Mouse (Mus musculus) embryo, embryonic 10.5 days (tissue): ENCODE measurements around the gene Smug1.

Experiments
- DNase-seq: peaks from one replicate; pipeline ENCODE4 v3.0.0-alpha.2; 2015; ENCODE audit warnings: low spot score

Smug1 gene

DNA sequence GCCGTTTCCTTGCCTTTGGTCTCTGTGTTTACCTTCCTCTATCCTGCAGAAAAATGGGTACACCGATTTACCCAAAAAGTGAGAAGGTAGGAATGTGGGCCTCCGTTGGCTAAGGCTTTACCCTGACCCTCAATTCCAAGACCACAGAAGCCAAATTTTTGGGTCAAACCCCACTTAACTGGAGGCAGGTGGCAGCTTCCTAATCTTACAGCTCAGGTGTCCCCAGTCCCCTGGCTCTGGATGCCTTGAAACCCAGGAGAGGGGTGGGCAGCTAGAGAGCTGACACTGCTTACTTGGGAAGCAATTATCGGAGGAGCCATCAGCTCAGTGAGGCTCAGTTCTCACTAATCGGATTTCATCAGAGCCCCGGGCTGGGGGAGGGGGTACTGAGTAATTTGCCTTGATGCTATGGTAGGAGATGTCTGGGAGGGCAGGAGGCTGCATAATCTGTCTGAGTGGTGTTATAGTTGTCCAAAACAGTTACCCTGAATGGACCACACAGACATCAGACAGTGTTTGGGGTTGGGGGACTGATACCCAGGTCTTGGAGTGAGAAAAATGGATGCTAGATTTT, at the start of gene Smug1:
Gene Smug1, minus strand, starts transcription at position 51 of the 574 bp plus-strand sequence.
- no peak for DNase-seq

DNA sequence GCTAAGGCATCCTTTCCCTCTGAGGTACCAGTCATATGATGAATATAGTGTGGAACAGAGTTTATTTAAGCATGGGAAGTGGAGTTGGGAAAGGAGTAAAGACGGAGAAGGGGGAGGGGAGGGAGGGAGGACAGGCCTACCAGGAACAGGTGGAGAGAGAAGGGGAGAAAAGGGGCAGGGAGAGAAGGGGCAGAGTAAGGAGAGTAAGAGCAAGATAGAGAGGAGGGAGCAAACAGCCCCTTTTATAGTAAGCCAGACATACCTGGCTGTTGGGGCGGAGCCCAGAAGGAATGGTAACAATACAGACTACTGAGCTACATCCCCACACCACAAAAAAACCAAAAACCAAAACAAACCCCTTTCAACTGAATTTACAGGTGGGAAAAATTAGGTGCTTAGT, 49.2 kb upstream of the Smug1 start:
- DNase-seq: peak; percentile 30

DNA sequence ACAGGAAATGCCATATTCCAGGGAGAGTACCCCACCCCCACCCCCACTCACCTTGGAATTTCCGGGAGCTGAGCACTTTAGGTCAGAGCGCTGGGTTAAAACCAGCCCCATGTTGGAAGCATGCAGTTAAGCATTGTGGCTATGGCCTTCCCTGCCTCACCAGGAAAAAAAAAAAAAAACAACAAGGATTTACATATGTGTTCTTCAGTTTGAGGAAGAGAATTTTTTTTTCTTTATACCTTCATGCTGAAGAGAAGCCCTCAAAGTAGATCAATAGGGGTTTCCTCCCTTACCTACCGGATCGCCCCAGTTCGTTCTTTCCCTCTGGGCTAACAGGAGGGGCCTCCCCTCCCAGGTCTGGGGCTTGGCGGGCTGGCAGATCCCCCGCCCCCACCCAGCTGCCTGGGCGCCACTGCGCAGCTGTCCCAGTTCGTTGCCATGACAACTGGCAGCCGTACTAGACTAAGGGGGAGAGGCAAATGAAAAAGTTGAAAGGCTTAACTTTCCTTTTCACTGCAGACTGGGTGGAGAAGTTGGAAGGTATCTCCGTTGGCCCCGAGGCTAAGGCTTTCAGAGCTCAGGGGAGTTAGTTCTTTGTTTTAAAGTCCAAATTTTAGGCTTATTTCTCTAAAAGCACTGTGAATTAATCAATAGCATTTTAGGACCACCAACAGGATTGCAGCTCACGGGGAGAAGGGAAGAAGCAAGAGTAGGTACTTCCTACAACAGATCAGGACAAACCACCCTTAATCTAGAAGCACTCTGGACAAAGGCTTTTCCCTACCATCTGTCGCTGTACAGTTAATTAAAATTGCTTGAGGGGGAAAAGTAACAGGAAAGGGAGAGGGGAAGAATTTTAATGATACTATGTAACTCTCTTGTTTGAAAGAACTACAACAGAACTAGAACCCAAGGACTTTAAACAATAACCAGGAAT, 48.3 kb upstream of the Smug1 start:
- DNase-seq: peak; percentile 98

DNA sequence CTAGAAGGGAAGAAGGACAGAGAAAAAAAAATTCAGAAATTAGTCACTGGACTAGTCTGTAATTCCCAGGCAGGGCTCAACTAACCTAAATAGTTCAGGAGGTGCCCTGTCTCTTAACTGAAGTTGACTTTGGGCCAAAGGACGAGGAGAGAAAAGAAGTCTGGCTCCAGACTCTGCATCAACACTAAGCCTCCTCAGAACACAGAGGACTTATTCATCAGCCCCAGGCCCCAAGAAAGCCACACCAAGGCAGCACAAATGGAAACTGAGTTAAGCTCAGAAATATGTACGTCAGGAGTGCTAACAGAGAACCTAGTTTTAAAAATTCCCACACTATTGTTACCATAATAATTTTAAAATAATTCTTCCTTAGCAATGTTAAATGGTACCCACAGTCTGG, 47.3 kb upstream of the Smug1 start:
- DNase-seq: peak; percentile 51

DNA sequence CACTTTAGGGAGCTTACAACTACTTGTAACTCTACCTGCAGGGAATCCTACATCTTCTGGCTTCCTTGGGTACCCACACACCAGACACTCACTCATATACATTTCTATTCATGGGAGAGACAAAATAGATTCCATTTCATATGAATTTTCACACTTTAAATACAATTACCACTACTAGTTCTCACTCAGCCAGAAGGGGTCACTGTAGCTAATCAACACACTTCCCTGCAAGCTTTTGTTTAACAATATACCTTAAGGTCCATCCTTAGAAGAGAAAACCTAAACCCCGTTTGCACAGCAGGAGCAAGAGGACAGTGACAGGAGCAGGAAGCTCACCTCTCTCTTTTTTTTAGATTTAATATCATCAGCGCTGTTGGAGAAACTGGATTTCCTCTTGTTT, 38.3 kb upstream of the Smug1 start:
- no peak for DNase-seq

DNA sequence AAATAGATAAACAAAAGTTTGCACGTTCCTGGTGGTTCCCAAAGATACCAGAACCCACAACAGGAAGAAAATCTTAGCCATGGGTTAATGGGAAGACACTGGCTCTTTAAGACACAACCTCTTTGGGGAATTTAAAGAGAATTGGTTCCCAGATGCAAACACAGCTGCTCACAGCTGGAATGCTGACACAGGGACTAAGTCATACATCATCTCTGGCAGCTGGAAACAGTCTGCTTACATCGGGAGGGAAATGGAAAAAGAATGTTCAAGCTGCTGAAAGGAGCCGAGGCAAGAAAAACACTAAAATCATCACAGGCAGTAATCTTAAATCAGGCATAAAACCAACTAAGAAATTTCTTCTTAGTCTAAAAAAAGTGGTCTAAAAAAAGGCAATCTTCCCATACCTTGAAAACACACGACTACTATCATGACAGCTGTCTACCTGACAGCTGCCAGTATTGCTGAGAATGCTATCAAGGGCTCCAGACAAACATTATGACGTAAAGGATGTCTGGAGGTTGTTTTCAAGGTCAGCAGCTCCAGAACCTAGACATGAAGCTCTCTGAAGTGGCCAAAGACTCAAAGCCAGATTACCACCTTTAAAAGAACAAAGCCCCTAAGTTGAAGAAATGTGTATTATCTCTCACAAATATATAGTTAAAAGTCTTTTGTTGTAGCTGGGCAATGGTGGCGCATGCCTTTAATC, 35.3 kb upstream of the Smug1 start:
- peak; percentile 58 for DNase-seq

DNA sequence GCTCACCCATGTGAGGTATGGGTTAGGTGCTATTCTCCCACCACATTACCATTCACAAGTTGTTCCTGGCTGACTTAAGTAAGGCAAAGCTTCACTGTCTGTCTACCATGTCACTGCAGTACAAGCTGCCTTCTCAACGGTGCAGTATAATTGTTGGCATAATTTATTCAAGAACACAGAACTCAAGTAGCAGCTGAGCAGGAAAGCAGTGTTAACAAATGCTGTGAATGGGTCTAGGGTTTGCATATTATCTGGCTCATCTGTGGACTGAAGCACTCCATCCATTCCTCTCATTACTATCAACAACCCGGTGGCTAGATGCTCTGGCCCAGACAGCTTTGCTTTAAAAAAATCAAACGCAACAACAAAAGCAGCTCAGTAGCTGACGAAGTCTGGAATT, 30.9 kb upstream of the Smug1 start:
- no peak for DNase-seq

DNA sequence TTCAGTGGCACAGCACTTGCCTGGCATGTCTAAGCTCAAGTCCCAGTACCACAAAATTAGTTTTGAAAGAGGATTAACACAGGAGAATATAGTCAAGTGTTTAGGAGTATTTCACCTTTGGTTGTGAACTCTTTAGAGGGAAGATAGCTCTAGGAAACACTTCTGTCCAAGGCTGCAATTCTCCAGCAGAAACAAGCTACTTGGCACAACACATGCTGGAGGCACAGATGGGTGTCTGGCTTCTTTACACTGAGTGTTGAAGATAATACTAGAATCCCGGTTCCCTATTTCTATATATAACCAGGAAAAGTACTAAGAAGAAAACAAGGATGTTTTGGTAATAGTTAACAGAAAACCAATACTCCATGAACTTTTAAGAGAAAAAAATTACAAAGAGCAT, 29.9 kb upstream of the Smug1 start:
- no peak for DNase-seq

DNA sequence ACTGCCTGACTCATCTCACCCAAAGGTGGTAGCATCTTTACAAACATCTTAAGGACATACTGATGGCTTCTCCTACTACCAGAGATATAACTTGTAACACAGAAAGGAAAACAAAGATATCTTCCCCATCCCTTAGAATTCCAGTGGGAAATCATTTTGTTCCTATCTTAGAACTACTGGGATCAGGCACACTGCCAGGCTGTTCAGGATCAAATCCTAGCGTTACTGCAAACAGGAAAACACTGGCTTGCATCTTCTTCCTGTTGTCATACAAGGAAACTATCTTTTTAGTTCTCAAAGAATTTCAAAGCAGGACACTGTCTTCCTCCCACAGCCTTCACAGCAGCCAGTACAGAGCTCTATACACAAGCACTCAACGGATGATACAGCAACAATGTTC, 26.7 kb upstream of the Smug1 start:
- no peak for DNase-seq

DNA sequence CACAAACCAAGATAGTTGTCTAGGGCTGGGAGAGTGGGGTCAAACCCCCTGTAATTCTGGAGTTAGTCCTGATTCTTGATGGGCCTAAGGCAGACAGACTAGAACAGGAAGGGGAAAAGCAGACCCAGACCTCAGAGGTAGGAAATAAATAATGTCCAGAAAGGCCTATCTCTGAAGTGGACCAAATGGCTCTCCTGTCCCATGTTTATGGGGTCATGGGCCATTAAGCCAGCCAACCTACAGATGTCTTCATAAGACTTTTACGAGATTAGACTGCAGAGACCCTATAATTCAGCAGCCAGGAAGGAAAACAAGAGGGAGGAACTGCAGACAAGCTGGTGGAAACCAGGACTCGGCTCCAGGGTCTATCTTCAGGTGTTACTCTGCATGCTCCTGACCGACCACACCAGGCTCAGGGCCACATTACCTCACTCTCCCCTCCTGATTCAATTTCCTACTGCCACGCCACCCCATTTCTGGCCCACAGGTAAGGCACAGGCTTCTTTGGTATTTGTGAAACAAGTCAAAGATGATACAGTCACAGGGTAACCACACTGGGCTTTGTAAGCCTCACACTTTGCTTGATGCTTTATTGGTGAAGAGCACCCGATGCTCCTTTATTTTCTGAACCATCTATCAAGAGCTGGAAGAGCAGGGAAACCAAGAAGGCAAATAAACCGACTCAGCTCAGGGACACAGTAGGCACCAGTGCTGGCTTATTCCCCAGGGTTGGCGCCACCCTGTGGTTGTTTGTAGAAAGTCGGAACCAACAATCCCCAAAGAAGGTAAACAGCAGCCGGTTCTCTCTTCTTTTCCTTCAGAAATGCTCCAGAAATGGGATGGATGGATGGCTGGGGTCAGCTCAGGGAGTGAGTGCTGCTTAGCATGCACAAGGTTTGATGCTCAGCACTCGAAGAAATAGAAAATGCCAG, 23.9 kb upstream of the Smug1 start:
- peak; percentile 67 for DNase-seq

DNA sequence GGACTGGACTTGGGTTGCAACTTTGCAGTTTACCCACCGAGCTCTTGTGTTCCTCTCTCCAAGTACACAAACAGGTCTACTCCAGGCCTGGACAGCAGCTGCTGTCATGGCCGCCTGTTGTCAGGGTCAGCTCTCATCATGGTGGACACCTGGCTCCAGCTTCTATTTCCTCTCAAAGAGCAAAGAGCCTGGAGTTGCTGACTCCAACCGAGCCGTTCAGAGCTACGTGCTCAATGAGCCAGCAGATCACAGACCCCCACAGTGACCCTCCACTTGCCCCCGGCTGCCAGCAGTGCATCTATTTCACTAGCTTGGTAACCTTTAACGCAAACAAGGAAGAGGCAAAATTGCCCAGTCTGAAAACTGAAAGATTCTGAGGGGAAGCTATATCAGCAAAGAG, 23.2 kb upstream of the Smug1 start:
- no peak for DNase-seq

DNA sequence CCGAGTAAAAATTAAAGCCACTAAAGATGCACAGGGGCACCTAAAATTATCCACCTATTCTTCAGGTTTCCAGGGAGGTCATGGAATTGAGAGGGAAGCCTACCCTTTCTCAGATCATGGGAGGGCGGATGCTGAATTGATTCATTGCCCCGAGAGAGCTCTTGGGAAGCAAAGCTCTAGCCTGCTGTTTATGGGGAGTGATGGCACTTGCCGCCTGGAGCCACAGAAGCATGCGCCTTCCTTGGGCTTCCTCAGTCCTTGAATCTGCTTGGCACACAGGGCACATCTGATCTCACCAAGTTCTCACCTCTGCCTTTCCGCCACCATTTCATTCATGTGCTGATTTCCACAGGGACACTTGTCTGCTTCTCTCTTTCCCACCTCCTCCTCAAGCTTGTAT, 20.9 kb upstream of the Smug1 start:
- DNase-seq: no peak

DNA sequence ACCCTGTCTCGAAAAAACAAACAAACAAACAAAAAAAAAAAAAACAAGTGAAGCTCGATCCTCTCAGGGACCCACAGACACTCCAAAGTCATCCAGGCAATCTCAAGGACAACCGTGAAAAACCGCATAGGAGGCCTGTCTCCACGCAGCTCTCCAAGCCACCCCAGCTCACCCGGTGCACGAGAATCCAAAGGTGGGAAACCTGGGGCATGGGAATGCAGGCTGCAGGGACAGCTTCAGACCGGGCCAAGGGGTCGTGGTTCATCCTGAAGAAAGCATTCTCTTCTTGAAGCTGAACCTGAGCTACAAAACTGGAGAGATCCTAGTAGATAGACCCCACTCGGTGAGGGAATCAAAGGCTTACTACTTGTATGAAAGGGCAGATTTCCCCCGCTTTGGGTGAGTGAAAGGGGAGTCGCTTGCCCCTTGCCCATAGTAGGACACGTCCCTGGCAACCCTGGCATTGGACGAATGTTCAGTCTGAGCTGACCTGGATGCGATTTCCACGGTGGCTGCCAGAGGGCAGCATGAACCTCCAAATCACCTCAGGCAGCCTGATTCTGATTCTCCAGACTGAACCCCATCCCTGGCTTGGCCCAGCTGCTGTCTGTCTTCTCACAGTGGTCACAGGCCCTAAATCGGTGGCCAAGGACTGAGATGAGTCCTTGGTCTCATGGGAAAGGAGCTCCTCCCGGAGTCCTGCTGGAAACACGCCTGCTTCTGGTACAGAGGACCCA, 18.7 kb upstream of the Smug1 start:
- peak; percentile 72 for DNase-seq

DNA sequence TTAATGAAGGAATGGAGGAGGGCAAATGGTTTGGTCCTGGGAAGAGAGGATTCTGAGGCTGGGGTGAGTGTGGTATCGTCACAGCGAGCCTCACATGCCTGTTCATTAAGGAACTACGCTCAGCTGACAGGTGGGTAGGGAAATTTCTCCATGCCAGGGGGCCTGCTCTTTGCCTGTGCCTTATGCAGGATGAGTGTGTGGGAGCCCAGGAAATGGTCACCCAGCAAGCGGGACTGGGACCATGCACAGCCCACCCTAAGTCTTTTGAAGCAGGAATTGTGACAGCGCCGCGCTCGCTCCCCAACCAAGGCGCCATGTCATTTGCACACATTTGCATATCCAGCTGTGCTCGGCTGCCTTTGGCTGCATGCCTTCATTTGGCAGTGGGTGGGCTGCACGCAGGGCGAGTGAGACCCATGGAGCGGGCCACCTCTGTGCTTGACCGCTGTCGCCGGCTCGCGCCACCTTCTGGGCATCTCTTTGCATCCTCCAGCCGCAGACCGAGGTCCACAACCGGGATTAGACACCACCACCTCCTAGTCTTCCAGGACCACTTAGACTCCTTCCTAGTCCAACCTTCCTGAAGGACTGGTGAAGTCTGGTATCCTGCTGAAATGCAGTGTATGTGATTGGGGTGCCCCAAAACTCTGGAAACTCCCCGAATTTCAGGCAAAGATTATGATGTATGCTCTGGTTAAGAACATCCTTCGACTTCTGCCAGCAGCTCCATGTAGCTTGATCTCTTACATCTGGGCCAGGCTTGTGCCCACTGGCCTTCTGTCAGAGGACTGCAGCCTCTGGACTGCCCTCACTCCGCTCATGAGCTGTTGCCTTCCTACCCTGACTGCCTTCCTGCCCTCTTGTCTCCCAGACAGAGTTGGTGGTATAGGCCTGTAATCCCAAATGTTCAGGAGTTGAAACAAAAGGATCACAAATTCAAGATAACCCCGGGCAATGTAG, 17.0 kb upstream of the Smug1 start:
- peak; percentile 57 for DNase-seq

DNA sequence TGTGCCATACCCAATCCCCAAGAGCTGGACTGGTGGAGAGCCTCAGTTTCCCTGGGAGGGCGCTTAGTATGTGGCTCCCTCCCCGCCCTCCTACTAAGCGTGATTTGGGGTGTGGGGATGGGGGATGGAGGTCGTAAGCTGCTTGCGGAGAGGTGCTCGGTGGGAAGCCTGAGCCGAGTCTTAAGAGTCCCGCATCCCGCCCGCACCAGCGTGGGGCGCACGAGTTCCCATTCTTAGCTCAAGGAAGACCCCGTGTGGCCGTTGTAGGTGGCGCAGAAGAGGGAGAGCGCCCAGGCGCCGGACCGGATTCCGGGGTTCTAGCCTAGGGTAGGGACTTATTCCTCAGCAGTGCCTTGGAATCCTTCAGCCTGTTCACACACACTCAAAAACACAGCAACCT, 16.2 kb upstream of the Smug1 start:
- peak; percentile 89 for DNase-seq

DNA sequence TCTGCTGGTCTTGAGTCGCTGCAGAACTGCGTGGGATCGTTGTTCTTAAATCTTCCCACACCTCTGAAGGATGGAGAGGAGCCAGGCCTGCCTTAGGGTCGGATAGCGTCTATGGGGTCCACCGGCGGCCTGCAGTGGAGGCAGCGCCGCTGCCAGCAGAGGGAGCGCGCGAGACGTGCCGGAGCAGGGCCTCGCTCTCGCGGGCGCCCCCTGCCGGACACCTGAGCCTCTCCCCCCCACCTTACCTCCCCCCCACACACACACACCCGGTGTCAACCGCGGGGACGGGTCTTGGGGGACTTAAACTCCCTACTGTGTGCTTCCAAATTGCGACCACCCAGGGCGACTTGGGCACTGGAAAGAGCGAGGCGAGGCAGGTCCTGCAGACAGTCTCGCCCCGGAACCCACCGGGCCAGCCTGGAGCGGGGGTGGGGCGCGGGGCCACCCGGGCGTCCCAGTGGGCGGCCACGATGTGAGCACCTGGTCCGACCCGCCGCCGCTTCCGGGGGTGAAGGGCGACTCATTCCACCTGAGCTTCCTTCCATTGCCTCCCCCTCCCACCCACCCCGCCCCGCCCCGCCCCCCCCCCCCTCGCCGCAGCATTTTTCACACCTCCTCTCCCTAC, 15.4 kb upstream of the Smug1 start:
- DNase-seq: peak; percentile 82

DNA sequence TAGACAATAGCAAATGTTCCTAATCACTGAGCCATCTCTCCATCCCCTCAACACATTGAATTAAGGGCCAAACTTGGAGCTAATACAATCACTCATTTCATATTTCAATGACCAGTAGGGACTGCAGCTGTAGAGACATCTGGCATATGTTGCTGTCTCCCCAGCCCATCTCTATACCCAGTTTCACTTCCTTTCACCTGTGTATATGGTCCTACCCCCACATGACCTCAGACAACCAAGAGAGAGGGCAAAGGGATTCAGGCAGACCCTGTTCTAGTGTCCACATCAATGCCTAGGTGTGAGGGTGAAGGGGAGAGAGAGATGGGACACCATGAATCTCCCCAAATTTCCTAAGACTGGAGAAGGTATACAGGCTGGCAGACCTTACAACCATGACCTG, 13.5 kb upstream of the Smug1 start:
- no peak for DNase-seq

DNA sequence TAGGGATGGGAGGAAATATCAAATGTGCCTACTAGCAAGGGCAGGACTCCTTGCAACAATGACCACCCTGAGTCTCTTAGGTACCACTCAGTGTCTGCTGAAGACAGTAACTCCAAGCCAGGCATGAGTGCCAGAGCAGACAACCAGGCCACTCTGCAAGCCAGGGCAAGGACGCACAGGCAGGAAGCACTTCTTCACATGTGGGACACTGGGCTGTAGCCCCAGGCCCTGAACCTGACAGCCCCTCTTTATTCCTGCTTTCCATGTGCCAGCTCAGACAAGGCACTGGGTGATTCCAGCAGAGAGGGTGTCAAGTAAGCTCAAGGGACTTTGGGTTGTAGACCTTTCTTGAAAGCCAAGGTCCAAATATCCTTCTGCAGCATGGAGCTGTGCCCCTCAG, 11.9 kb upstream of the Smug1 start:
- DNase-seq: no peak

DNA sequence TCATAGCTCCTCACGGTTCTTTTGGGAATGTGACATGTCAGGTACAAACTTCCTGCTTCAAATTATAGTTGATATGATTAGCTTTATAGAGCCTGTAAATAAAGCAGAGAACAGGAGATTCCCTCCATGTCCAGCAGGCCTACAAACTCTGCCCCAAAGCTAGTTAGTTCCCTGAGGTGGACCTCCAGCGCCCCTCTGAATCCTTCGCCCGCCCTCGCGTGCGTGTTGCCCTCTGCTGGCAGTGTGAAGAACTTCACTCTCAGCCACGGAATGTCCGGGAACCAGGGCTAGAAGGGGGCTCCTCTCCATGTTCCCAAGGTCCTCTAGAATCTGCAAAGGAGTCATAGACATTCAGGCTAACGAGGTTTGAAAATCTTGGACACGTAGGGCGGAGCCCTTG, 11.2 kb upstream of the Smug1 start:
- DNase-seq: peak; percentile 82
